Mouse (Mus musculus) thymus, postnatal 25 days (tissue): ENCODE measurements around the gene Zc3h6.

Source experiments
- DNase-seq: peaks from one replicate; pipeline ENCODE4 v3.0.0; 2022

Zc3h6 gene

DNA sequence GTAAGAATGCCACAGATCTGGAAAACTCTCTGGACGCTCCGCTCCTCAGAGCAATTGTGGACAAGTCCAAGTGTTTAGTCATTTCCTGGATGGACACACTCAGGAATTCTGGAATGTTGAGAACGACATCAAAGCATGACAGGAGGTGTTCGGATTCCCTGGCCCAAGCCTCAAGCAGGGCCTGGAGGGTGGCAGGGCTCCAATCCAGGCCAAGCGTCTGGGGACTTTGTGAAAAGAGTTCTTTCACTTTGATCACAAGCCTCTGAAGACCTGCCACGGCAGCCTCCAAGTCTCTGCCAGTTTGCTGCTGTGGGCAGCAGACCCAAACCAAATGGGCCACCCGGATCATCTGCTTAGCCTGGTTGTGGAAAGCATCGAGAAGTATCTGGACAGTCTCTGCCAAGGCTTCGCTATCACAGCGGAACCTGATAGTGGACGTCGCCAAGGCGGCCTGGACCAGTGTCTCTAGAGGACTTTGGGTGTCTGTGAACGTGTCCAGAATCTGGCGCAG is 71.3 kb downstream of the Zc3h6 start:
- no peak for DNase-seq

DNA sequence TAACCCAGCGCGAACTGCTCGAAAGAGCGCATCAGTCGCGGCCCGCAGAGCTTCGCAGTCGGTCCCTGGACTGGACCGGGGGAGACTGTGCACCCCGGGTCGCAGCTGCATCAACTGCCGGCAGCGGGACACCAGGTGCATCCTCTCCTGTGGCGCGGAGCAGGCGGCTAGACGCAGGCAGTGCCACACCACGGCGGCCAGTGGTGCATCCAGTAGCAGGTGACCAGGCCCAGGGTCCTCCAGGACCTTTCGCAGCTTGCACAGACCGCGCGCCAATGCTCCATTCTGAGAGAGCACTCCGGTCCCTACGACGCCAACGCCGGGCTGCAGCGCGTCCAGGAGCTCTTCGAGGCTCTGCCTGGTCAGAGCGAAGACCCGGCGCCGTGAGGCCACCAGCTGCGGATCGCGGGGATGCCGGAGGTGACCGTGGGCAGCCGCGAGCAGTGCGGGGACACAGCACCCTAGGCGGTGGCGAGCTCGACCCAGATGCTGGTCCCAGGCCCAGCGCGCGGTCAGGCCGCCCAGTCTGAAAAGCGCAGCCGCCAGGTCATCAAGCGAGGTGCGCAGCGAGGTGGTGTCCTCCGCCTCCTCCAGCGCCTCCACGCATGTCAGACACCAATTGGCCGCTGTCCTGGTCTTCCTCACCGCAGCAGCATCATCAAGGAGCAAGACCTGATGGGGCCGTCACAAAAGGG is 71.9 kb downstream of the Zc3h6 start:
- DNase-seq: peak; percentile 63

DNA sequence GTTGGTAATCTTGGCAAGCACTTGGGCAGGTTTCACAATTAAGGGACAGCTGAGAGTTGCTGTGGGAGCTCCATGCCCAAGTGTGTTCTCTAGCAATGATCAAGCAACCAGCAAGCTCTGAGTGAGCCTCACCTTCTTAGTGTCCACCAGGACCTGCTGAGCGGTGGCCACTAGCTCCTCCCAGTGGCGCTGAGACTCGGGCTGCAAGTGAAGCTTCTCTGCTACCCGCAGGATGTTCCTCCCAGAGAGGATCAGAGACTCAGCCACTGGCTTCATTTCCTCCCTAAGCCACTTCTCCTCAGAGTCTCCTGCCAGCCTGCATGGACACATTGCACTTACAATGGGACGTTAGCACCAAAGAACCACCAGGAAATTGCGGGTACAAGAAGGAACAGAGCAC is 73.4 kb downstream of the Zc3h6 start:
- peak; percentile 34 for DNase-seq

DNA sequence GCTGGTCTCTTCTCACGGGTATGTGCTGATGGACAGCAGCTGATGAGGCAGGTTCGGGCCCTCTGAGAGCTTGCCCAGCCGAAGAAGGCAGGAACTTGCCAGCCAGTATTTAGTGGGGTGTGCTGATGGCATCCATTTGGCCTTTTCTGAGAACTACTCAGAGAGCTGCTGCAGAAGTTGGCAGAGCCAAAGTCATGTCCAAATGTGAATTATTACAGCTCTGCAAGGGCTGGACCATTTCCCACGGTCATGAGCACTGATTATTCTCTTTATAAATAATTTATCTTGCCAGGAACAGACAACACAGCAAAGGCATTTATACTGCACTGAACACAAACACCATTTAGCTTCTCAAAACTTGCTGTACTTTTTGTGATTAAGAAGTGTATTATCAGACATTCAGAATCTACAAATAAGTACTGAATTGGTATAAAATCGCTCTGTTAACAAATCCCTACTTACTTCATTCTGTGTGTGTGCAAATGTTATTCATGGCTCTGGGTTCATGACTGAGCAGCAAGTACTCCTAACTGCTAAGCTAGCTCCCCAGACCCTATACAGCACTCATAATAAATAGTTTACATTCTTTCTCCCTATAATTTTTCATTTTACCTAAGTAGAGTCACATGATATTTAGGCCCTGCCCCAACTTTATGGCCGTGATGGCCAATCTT is 79.1 kb downstream of the Zc3h6 start:
- no peak for DNase-seq

DNA sequence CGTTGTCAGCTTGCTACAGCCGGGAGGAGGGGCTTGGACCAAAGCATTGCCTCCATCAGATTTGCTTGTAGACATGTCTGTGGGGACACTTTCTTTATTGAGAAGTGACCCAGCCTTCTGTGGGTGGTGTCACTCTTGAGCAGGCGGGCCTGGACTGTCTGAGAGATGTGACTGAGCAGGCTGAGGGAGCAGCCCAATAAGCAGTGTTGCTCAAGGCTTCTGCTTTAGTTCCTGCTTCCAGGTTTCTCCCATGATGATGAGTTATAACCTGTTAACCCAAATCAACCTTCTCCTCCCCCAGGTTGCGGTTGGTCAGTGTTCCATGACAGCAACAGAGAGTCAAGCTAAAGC is 79.6 kb downstream of the Zc3h6 start:
- no peak for DNase-seq

DNA sequence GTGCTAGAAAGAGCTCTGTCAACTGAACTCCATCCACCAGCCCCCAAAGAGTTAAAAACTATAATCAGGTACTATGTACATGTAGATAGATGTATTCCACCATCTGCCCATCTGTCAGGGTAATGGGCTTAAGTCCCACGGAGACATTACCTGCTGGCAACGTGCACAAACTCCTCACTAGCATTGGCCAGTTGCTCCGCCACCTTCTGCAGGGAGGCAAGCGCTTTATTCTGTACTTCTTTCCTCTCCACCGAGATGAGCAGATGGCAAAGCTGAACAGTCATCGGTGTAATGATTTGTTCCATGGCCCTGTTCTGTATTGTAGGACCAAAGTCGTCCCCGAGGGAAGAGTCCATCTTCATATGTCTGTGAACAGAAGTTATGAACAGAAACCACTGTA is 80.6 kb downstream of the Zc3h6 start, which contains the start of gene Vinac1:
TSS of gene Vinac1 (minus strand) at position 362 of the 400 bp plus-strand sequence.
- DNase-seq: no peak

DNA sequence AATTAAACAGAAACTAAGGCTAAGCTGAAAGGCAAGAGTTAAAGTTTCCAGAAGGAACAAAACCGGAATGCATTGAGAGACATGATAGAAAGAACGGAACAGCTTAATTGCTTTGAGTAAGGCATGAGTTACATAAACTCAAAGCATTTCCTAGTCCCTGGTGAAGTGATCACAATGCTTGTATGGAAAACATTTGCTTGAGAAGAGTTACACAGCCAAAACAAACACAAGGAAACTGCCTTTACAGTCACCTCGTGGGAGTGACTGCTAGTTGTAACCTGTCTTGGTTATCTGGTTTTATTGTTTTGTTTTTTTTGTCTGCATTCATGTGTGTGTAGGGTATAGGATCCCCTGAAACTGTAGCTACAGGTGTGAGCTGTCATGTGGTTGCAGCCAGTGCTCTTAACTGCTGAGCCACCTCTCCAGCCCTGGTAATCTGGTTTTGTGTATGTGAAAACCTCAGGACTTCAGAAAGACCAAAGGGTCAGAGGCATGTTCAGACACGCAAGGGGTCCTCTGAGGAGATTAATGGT is 85.3 kb downstream of the Zc3h6 start:
- no peak for DNase-seq

DNA sequence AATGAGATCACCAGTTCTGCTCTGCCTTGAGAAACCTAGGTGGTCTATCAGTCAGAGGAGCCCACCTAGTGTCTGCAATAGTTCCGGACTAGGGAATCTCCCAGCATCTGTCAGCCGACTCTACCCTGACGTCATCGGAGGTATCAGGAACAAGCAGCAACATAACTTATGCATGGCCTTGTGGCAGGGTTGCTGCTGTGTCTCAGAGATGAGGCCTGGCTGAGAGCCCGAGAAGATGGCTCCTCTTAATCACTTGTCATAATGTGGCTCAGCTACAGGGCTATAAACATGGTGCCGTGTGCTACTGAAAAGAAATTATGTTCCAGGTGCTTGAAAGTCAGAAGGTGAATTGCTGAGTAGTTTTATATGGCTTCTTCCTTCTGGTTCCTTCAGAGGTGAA is 88.5 kb downstream of the Zc3h6 start:
- no peak for DNase-seq

DNA sequence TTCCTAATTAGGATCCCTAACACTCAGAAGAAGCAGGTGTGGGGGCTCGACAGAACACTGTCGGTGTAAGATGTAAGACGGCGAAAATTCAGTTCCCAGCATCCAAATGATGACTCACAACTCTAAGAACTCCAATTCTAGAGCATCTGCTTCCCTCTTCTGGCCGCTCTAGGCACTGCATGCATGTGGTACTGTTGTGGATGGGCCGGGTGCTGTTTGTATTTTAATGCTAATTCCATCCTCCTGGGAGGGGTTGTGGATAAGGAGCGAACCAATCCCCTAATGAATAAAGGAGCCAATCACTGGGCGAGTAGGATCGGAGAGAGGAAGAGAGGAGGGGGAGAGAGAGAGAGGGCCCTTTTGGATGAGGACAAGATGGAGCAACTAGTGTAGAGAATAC is 89.4 kb downstream of the Zc3h6 start:
- DNase-seq: peak; percentile 58

DNA sequence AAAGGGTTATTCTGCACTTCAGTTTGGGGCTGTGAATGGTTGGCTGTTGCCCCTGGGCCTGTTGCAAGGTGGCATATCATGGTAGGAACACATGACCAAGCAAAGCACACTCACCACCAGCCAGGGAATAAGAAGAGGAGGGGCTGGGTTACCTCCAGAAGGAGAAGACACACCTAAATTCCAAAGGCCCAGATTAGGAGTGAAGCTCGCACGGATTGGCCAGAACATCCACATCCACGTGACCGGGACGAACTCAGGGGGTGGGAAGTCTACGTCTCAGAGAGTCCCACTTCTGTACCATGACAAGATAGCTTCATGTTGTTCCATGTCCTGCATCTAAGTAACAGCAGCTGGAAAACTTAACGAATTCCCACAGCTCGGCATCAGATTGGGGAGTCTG is 90.1 kb downstream of the Zc3h6 start:
- no peak for DNase-seq

DNA sequence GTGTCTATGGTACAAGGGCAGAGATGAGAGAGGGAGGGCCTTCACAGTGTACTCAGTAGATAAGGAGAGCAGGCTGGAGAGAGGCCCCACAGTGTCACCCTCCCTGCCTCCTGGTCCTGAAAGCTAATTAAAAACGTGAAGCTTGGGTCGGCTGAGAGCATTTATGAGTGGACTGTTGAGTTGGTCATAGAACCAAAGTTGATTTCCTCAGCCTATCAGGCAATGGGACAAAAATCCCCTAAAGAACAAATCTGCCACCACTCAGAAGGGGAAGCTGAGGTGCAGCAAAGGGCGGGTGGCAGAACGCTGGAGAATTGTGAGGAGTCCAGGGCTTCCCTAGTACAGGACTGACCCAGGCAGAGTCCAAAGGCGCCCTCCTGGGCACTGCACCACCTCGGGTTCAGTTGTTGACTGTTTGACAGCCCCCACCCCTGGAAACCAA is 90.7 kb downstream of the Zc3h6 start:
- no peak for DNase-seq

DNA sequence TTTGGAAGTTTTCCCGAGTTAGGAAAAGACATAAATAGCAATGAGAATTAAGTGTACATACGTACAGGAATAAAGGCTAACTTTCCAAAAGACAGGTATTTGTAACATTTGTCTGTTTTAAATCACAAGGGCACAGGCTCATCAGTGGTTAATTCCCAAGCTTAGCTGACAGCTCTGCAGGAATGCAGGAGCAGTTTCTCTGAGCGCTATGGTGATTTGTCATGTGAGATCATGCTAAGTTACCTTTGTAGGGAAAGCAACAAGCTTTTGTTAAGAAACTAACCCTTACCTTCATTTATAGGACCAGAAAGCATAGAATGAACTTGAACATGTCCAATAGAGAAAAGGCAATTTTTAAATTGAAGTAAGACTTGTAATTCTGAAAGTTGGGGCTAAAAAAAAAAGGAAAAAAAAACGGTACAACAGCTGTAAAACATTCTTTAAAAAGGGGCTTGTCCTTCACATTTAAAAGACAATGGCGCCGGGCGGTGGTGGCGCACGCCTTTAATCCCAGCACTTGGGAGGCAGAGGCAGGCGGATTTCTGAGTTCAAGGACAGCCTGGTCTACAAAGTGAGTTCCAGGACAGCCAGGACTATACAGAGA is 94.4 kb downstream of the Zc3h6 start:
- no peak for DNase-seq

DNA sequence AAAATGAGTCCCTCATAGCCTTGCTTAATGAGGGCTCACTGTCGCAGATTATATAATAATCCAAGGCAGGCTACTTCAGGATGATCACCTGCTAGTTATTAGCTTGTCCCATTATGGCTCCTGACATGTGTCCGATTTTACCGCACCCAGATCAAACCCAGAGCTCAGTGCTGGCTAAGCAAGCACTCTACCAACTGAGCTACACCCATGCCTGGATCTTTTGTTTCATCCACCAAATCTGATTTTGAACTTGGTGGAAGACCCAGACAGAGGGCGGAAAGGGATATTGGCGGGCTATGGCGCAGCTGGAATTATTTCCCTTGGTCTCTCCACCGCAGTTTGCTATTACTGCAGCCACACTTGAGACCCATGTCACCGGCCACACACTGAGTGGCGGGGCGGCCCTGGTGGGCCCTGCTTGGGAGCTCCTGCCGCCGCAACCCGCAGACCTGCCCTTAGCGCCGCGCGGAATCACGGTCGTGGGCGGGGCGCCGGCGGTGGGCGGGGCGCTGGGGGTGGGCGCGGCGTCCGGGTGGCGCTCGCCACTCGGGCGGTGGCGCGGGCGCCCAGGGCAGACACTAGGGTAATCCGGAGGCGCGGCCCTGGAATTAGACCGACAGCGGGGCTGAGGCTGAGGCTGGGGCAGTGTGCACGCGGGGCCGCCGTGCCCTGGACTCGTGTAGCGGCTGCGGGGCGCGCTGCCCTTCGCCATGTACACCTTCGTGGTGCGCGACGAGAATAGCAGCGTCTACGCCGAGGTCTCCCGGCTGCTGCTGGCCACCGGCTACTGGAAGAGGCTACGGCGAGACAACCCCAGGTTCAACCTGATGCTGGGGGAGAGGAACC is 98.5 kb downstream of the Zc3h6 start, which contains the start of gene Ttl:
TSS of gene Ttl (plus strand) at position 506 of the 846 bp plus-strand sequence.
- DNase-seq: peak; percentile 83

DNA sequence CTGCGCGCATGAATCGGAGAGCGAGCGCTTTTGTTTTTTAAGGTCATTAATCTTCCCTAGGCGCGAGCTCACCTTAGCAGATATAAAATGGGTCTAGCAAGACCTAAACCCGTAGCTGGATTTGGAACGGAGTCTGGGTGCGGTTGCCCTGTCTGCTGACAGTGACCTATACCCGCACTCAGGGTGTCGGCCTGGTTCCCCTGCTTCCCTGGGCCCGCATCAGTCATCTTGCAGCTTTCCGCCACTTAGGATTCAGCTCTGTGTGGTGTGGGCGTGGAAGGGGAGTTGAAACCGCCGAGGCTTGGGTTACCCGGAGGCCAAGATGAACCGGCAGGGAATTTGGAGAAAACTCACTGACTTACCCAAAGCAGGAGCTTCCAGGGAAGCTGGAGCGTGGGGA is 99.1 kb downstream of the Zc3h6 start:
- peak; percentile 58 for DNase-seq
